Mouse (Mus musculus): ENCODE results near the gene Ankrd55. TPM values are rescaled to one million over a fixed set of nuclear protein-coding genes. Genes with fewer than 3 reads are reported as not detected.

Gene Ankrd55
- total RNA-seq, 2 experiments from 2014 or later: 2.3 to 3.7 TPM

GRCm38 (mm10) chr13:112343628-112344009 lies 55.4 kb downstream of the Ankrd55 start:
- no peak for DNase-seq

GRCm38 (mm10) chr13:112344270-112344864 lies 56.1 kb downstream of the Ankrd55 start:
- no peak for DNase-seq

- DNase-seq: no peak
These were observed 57.3 kb downstream of the Ankrd55 start for GRCm38 (mm10) chr13:112345542-112345941.

GRCm38 (mm10) chr13:112346031-112346430 lies 57.8 kb downstream of the Ankrd55 start:
- no peak for DNase-seq

GRCm38 (mm10) chr13:112346659-112347142 lies 58.5 kb downstream of the Ankrd55 start:
- DNase-seq: no peak

GRCm38 (mm10) chr13:112348250-112348649 lies 60.0 kb downstream of the Ankrd55 start:
- DNase-seq: no peak

GRCm38 (mm10) chr13:112348896-112349484 lies 60.7 kb downstream of the Ankrd55 start:
- DNase-seq: peak; percentile 55

- no peak for DNase-seq
These were observed 61.2 kb downstream of the Ankrd55 start for GRCm38 (mm10) chr13:112349500-112349899.

GRCm38 (mm10) chr13:112351943-112352342 lies 63.7 kb downstream of the Ankrd55 start:
- no peak for DNase-seq

- DNase-seq: no peak
These were observed 66.0 kb downstream of the Ankrd55 start for GRCm38 (mm10) chr13:112354109-112354867.

- DNase-seq: no peak
These were observed 66.7 kb downstream of the Ankrd55 start for GRCm38 (mm10) chr13:112354958-112355357.

GRCm38 (mm10) chr13:112355794-112356486 lies 67.7 kb downstream of the Ankrd55 start:
- DNase-seq: no peak

GRCm38 (mm10) chr13:112361575-112361974 lies 73.3 kb downstream of the Ankrd55 start:
- DNase-seq: no peak

- peak; percentile 54 for DNase-seq
These were observed 75.0 kb downstream of the Ankrd55 start for GRCm38 (mm10) chr13:112363218-112363617.

GRCm38 (mm10) chr13:112363746-112364145 lies 75.5 kb downstream of the Ankrd55 start:
- no peak for DNase-seq

- no peak for DNase-seq
These were observed 76.4 kb downstream of the Ankrd55 start for GRCm38 (mm10) chr13:112364698-112365097.

GRCm38 (mm10) chr13:112365303-112365702 lies 77.1 kb downstream of the Ankrd55 start:
- no peak for DNase-seq

GRCm38 (mm10) chr13:112365762-112366161 lies 77.5 kb downstream of the Ankrd55 start:
- DNase-seq: no peak

GRCm38 (mm10) chr13:112366321-112367029 lies 78.2 kb downstream of the Ankrd55 start:
- no peak for DNase-seq

GRCm38 (mm10) chr13:112371729-112372128 lies 83.5 kb downstream of the Ankrd55 start:
- DNase-seq: no peak

GRCm38 (mm10) chr13:112375766-112376165 lies 87.5 kb downstream of the Ankrd55 start:
- DNase-seq: peak; percentile 57

- DNase-seq: no peak
These were observed 90.6 kb downstream of the Ankrd55 start for GRCm38 (mm10) chr13:112378782-112379305.

Measured in adrenal gland, postnatal 10 days (tissue).